Mouse (Mus musculus) CD4-positive, CD25-positive, alpha-beta regulatory T cell, adult 4 months (primary cell): ENCODE data around the gene Purb. TPM values are rescaled to one million over a fixed set of nuclear protein-coding genes. Genes with fewer than 3 reads are reported as not detected.
A peak's percentile ranks its signal among the peaks of the same experiment; 100 is the strongest.
"Not testable (repeated sequence)": the region's sequence is repeated elsewhere in the genome, so short reads cannot be mapped to it uniquely, and the experiment has no call there.

Source experiments
- ATAC-seq: one replicate; pipeline ENCODE4 v1.8.0; 2017
- polyA plus RNA-seq, 2 experiments: library from polyadenylated mRNA; unstranded; fragments of 100-300 nt; shearing (Covaris generic); gene quantifications; one replicate each; pipeline ENCODE4 v1.2.1; 2017

Gene Purb
- polyA plus RNA-seq, 2 experiments from 2014 or later, result 22.2 to 22.3 TPM

DNA sequence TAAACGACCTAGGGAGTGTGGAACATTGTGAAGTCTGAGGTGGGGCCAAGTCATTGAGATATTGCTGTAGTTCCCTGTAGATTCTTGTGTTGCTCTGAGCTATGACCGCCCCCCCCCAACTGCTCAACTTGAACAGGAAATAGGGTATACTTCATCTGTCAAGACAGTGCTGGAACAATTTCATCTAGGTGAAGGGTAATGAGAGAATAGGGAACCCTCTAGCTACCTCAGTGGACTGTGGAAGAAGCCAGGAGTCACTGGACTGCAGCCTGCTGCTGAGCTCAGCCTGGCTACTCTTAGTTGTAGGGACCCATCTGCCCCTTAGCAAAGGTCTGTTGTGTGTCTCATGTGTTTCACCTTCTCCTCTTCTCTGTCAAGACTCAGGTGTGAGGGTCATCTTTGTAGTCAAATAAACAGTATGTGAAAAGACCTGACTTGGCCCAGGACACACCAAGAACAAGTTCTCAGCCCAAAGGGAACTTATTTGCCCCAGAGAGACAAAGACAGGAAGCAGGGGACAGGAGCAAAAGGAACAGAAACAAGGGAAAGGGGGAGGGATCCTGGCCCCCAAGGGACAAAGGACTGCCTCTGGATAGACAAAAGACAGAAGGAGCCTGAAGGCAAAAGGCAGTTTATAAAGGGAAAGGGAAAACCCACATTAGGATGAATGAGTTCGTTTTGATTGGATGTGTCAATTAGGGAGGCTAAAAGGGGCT lies 8.7 kb upstream of the Purb start:
- no peak for ATAC-seq

DNA sequence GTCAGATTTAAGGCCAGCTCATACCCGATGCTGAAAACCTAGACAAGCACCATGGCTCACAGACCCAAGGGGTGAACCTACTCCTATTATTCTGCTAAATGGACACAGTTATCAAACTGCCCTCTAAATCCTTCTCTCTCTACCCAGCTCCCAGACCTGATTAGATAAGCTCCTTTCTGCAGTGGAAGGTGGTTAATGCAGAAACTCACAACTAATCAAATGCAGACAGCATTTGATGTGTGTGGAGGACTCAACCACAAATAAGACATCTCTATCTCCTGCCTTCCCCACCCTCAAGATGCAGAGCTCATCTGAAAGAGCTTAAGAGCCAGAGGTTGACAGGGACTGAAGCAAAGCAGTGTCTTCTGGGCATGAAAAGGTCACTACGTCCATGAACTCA lies 7.4 kb upstream of the Purb start:
- no peak for ATAC-seq

DNA sequence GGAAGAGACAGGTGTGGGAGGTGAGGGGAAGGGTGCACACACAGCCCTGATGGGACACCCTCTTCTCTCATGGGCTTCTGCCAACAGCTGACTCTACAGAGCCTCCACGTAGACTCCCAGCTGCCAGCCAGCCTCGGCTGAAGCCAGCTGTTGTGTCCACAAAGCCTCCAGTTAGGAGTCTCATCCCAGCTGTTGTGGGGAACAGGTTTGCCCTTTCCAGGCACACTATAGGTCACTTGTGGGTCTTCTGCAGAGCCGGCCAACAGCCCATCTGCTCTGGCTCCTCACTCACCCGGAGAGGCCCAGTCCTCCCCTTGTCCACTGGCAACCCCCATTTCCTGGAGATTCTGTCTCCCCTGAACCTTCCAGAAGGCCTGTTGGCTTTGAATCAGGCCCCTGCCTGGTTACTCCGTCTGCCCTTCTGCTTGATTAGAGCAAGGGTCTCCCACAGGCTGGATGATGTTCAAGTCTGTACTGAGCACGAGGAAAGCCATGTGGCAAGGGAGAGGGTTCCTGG lies 6.0 kb upstream of the Purb start:
- no peak for ATAC-seq

DNA sequence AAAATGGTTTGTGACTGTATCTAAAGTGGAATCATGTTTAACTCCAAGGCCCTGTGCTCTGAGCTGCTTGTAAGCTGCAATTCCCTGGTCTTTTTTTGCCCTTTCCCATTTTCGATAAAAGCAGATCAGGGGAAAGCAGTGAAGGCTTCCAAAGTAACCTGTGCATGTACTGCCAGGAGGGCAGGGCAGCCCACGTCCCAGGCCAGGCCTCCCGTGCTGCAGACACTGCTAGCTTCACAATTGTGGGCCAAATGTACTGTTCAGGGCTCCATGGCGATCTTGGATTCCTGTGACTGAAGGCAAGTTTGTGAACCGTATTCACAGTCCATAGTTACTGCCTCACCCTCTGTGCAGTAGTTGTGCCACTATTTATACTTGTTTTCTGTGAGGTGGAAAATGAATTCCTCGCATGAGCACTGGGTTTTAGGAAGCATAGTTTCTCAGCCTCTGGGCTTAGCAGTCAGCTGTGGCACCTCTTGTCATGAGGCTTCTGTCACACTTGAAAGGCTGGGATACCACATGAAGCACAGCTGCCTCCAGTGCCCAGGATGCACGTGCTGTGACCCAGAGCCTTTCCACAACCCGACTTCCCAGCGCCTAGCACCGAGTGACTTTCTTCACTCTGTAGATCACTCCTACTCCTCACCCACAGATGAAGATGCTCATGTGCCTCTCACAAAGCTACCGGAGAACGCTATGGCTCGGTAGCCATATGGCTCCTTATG lies 5.1 kb upstream of the Purb start:
- no peak for ATAC-seq

DNA sequence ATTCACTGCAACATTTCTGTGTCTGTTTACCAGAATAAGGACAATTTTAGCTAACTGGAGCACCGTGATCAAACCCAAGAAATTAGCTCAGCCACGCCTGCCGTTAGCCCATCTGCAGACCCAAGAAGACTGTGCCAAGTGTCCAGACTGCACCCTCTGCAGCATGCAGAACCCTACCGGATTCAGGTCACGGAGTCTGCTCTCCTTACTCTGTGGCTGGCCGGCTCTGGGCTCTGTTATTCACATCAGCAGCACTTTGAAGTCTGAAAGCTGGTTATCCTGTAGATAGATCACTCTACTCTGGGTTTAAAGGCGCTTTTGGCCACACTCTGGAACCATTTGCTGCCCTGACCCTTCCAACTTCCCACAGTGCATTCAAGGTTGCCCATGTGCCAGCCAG lies 4.5 kb upstream of the Purb start:
- no peak for ATAC-seq

DNA sequence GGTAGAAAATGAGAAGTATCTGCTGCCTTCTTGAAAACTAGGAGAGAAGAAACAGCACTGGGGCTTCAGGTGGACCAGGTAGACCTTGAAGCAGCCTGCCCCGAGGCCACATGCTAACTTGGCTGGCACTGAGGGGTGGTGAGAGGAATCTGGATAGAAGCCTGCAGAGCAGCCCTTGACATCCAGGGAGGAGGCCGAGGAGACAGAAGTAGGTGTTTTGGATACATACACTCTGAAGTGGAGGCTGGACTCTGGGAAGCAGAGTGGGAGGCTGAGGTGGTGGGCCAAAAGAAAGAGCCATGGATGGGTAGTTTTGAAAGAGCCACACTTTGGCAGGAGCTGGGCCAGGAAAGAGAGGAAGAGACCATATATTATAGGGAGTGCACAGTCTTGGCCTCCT lies 3.5 kb upstream of the Purb start:
- no peak for ATAC-seq

DNA sequence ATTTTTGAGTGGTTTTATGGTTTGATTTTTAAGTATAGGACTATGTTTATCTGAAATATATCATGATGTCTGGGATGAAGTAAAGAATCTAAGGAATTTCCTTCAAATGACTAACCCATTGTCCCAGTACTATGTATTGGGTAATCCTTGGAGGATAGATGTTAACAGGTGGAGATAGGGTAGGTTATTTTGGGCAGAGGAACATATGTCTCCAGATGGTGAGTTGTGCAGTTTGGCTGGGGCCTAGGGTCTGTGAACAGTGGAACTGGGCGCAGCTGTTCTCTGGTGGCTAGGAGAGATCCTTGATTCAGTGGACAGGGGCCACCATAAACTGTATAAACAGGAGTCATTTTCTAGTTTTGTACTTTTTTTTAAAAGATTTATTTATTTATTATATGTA lies 1.6 kb upstream of the Purb start:
- no peak for ATAC-seq

DNA sequence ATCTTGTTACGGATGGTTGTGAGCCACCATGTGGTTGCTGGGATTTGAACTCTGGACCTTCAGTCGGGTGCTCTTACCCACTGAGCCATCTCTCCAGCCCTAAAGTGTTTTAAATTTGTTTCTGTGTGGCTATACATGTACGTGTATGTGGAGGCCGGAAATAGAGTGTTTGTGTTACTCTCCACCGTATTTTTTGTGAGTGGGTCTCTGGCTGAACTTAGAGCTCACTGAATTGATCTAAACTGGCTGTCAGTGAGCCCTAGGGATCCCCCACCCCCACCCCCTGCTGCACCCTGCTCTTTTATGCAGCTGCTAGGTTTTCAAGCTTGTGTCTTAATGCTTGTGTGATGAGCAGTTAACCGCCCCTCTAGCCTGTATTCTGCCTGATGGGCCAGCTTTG lies 1.2 kb upstream of the Purb start:
- ATAC-seq, result no peak

DNA sequence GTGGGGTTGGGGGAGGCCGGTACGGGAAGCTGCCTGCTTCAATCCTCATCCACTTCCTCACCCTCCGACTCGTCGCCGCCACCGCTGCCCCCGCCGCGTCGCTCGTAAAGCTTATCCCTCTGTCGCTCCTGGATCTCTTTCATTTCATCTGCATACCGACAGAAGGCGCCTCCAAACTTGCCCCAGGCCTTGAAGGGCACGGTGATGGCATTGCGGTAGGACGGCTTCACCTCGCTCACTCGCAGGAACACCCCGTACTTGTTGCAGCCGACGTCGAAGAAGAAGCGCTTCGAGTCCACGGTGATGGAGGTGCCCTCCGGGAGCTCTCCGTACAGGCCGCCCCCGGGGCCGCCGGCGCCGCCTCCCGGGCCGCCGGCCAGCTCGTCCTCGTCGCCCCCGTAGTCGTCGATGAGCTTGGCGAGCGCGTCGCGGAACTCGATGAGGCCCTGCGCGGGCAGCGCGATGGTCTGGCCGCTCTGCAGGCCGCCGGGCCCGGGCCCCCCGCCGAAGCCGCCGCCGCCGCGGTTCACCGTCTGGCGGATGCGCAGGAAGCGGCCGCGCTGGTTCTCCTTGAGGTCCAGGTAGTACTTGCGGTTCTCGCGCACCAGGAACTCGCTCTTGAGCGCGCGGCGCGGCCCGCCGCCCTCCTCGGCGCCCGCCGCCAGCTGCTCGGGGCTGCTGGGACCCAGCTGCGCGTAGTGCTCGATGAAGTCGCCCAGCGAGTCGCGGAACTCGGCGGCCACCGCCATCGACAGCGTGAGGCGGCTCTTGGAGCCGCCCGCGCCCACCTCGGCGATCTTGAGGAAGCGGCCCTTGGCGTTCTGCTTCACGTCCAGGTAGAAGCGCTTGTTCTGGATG lies 614 bp downstream of the Purb start:
- ATAC-seq, result peak; percentile 47

DNA sequence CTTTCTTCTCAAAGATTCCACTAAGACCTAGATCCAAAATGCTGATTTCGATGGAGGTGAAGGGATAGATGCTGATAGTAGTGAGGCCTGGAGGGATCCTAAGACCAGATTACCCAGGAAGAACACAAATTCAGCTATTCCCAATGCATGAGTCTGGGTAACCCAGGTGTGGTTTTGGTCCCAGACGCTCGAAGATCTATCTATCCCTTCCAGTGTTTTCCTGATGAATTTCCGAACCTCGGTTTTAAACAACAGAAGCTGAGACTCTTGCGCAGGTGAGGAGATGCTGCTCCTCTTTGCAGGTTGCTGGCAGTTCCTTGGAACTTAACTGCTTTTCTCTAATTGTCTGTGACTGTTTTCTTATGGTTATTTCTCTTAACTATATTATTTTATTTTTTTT lies 1.3 kb downstream of the Purb start:
- no peak for ATAC-seq

DNA sequence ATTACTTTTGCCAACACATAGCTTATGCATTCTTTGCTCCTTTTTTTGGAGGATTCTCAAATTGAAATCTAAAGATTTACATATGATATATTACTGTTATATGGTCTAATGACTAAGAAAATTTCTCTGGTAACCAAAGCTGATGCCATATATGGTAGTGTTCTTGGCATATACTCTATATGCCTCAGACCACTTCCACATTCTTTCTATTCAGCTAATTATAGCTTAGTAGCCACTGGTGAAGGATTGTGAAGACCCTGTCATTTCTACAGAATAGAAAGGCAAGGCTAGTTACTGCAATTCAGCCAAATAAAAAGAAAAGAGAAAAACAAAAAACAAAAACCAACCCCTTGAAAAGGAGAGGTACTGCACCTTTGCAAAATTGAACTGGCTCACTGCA lies 3.6 kb downstream of the Purb start:
- no peak for ATAC-seq

DNA sequence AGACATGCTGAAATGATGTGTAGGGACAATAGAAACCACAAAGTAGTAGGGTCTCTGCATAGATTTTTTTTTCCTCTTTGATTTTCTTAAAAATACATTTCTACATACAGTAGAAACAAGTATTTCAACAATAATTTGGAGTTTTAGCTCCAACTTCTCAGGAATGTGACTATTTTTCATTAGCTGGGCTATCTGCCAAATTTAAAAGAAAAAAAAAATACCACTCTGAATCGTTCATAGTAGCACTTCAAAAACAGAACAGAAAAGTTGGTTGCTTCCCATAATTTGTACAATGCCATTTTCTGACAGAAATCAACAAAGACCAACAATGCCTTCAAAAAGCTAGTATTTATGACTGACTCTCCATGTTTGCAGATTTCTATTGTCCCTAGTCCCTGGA lies 4.2 kb downstream of the Purb start:
- no peak for ATAC-seq

DNA sequence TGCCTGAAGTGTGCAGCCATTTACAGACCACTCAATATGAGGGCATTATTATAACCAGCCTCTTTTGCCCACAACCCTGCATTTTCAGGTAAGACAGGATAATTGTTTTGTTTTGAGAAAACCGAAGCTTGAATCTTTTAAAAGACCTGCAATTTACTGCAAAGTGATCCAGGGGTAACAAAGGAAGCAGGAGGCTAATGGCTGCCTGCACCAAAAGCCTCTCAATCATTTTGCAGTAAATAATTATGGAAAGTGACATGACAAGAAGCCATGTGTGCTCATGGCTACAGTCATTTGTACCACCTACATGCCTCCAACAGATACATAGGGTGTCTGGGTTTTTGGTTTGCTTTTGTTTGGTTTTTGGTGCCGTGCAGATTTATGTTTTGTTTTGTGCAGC lies 4.7 kb downstream of the Purb start:
- ATAC-seq, result no peak

DNA sequence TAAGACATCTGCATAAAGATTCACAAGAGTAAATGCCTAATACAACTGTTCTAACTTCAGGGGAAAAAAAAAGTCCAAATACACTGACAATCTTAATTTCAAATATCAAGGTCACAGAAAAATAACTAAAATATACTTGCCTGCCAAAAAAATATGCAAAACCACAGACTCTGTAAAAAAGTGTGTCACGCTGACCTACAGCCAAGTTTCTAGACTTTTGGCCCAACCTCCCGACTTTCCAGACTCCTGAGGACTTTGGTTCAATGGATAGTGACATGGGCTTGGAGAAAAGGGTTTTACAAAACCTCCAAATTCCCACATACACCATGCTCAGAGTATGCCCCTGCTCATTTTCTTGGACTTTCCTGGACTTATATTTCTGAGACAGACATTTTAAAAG lies 7.2 kb downstream of the Purb start:
- ATAC-seq, result no peak

DNA sequence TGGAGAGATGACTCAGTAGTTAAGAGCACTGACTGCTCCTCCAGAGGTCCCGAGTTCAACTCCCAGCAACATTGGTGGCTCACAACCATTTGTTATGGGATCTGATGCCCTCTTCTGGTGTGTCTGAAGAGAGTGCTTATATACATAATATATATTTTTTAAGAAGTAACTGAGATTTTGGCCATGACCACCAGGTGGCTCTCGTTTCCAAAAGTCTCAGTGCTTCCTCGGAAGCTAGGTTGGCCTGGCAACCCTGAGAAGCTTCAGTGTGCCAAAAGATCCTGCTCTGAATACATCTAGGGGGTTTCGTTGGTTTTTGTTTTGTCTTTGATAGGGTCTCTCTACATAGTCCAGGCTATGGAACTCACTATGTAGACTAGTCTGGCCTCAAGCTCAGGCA lies 10.6 kb downstream of the Purb start:
- ATAC-seq, result peak; percentile 95

DNA sequence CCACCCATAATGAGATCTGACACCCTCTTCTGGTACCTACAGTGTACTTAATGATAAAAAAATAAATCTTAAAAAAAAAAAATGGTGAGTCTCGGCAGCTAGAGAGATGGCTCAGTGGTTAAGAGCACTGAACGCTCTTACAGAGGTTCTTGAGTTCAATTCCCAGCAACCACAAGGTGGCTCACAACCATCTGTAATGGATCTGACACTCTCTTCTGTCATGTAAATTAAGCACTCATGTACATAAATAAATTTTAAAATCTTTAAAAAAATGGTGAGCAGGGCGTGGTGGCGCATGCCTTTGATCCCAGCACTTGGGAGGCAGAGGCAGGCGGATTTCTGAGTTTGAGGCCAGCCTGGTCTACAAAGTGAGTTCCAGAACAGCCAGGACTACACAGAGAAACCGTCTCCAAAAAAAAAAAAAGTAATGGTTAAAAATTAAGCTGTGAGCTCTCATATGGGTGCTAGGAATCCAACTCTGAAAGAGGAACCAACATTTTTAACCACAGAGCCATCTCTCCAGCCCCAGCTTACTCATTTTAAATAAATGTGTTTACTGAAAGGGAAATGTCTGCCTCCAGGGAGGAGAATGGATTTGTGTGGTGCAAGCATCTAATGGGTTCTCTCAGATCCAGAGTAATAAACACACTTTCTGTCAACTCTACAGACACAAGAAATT lies 12.4 kb downstream of the Purb start:
- no peak for ATAC-seq

DNA sequence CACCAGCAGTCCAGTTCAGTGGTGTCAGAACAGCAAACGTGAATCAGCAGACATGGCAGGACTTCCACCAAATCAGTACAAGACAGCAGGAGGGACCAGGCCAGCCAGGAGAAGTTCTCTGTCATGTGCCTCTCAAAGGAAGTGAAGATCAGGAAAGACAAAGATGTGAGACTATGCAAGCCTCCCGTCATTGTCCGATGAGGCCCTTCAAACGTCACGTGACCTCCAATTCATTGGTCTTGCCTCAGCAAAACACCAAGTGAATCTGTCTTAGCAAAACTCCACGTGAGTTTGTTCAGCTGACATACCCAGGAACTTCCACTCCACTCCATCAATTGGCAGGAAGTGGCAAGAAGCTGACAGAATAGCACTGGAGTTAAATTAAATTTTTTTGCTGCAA lies 19.6 kb downstream of the Purb start:
- no peak for ATAC-seq

DNA sequence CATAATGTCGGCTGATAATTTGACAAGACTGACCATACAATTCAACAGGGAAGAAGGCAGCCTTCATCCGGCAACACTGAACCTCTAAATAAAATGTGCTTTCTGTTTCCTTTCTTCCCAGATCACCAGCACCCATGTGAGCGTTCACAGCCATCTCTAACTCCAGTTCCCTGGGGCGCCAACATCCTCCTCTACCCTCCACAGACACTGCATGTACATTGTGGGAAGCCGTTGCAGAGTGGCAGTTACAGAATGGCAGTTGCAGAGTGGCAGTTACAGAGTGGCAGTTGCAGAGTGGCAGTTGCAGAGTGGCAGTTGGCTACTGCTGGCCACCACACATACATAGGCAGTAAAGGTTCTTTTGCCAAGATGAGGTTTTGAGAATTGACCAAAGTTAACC lies 27.6 kb downstream of the Purb start:
- ATAC-seq, result not testable (repeated sequence)

DNA sequence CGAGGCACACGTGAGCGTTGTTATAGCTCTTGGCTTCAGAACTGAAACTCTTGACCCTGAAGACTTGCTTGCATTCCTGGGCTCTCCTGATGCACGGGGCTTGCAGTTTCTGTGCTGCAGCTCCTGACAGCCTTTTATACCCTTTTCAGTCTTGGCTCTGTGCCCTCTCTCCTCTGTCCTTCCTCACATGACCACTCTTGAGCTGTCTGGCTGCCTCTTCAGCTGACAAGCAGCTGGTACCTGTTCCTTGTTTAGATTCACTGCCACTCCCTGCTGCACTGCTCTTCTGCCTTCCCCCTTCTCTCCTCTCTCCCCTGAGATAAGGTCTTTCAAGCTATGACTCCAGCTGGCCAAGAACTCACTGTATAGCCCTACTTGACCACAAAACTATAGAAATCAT lies 28.2 kb downstream of the Purb start:
- no peak for ATAC-seq

DNA sequence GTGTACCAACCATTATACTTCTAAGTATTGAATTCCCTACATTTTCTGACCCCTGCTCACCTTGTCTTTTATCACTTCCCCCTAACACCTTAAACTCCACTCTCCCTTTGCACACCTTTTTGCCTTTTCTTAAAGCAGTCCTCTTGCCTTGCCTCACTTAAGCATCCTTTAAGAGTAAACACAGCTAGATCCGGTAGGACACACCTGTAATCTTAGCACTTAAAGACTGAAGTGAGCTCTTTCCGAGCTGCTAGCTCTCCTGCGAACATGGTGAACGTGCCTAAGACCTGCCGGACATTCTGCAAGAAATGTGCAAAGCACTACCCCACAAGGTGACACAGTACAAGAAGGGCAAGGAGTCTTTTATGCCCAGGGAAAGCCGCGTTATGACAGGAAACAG lies 29.8 kb downstream of the Purb start:
- no peak for ATAC-seq

DNA sequence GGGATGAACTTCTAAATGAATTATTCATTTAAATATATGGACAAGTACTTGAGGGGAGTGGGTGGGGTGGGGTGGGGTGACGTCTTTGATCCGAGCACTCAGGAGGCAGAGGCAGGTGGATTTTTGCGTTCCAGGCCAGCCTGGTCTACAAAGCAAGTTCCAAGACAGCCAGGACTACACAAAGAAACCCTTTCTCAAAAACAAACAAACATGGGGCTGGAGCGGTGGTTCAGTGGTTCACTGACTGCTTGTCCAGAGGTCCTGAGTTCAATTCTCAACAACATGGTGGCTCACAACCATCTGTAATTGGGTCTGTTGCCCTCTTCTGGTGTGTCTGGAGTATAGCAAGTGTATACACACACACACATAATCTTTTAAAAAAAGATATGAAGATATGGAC lies 30.3 kb downstream of the Purb start:
- no peak for ATAC-seq

DNA sequence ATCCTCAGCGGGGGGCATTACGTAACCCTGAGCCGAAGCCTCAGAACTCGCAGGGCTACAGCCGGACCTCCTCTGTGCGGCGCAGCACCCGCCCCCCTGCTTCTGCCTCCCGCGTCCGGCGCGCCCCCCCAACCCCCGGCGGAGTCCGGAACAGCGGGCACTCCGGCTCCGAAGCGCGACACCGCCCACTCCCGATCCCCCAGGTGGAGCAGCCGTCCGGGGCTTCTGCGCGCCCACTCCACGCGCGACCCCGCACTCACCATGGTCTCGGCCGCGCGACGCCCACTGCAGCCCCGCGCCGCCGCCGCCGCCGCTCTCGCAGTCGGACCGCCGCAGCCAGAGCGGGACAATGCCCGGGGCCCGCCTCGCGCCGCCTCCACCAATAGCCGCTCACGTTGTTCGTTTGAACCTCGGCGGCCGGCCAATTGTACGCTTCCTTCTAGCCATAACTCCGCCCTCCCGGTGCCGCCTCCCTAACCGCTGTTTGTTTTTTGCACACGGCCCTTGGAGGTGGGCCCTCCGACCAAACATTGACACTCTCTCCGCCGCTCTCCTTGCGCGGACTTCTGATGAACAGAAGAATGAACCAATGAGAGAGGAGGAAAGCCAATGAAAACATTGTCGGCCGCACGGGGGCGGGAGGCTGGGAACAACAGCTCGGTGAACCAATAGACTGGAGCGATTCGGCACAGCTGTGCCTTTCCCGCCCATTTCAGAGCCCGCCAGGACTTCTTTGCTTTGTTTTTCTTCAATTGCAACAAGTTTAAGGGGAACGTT lies 31.5 kb downstream of the Purb start, which contains the start of gene H2afv:
Gene H2afv, minus strand, starts transcription at position 367 of the 777 bp plus-strand sequence.
- ATAC-seq, result peak; percentile 96
